Mouse (Mus musculus) testis, adult 2 months (tissue): ENCODE results near the gene Afap1.

ENCODE experiments used
- CTCF ChIP-seq: fragments of 200-500 bp; IDR thresholded peaks from 2 replicates; pipeline ENCODE4 v1.5.1; 2012; ENCODE audit warnings: low read depth, mild to moderate bottlenecking, inconsistent platforms, low read length, moderate library complexity; ENCODE audit not compliant: control insufficient read depth, insufficient read depth, insufficient replicate concordance
- POLR2A ChIP-seq: fragments of 200-500 bp; IDR thresholded peaks from 2 replicates; pipeline ENCODE4 v1.6.1; 2012; ENCODE audit warnings: low read depth, mild to moderate bottlenecking, inconsistent platforms, low read length, moderate library complexity; ENCODE audit not compliant: control insufficient read depth

DNA sequence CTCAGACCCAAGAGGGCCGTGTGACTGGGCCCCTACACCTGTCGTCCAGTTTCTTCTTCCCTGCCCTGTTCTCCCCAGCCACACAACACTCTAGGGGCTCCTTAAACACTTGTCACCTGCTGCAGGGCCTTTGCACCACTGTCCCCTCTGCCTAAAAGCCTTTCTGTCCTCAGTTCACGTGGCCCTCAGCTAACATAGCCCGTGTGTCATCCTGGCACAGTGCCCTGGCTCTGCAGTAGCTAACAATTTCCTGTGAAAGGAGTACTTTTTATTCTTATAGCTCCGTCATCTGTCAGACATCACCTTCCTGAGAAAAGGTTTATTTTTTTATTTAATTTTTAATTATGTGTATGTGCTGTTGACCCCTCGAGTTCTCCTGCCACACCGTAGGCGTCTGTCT, 68.2 kb downstream of the Afap1 start:
- no peak for TF ChIP-seq POLR2A
- no peak for TF ChIP-seq CTCF
